Mouse (Mus musculus) embryonic facial prominence, embryonic 14.5 days (tissue): ENCODE data around the gene Ctnnd2. TPM values are rescaled to one million over a fixed set of nuclear protein-coding genes. Genes with fewer than 3 reads are reported as not detected.

Source experiments
- ATAC-seq: fragments of 200-750 bp; cut with Nextera tagmentation; 2 replicates; pipeline ENCODE4 v1.8.0; 2017; ENCODE audit warnings: low read depth, moderate number of reproducible peaks, moderate TSS enrichment
- DNase-seq: peaks from one replicate; pipeline ENCODE4 v3.0.0-alpha.2; 2015; ENCODE audit warnings: low spot score
- H3K27ac ChIP-seq: fragments of 300-500 bp; sonication (generic); replicated peaks from 2 replicates; pipeline ENCODE4 v1.5.1; 2014; ENCODE audit warnings: low read depth, mild to moderate bottlenecking, low read length, moderate library complexity
- H3K27me3 ChIP-seq: fragments of 300-500 bp; sonication (generic); replicated peaks from 2 replicates; pipeline ENCODE4 v1.6.1; 2014; ENCODE audit warnings: low read length; ENCODE audit not compliant: control insufficient read depth, insufficient read depth
- H3K36me3 ChIP-seq: fragments of 300-500 bp; sonication (generic); 2 replicates; pipeline ENCODE4 v1.6.1; 2014; ENCODE audit warnings: low read length, mixed read lengths; ENCODE audit not compliant: control insufficient read depth, insufficient read depth
- H3K4me1 ChIP-seq: fragments of 300-500 bp; sonication (generic); 2 replicates; pipeline ENCODE4 v1.6.1; 2014; ENCODE audit warnings: antibody characterized with exemption, low read length; ENCODE audit not compliant: control insufficient read depth, insufficient read depth
- H3K4me2 ChIP-seq: fragments of 300-500 bp; sonication (generic); 2 replicates; pipeline ENCODE4 v1.6.1; 2014; ENCODE audit warnings: low read depth, mild to moderate bottlenecking, low read length, moderate library complexity, mixed read lengths
- H3K4me3 ChIP-seq: fragments of 300-500 bp; sonication (generic); 2 replicates; pipeline ENCODE4 v1.5.1; 2014; ENCODE audit warnings: low read depth, mild to moderate bottlenecking, low read length
- H3K9ac ChIP-seq: fragments of 300-500 bp; sonication (generic); 2 replicates; pipeline ENCODE4 v1.6.1; 2014; ENCODE audit warnings: low read depth, mild to moderate bottlenecking, low read length, moderate library complexity, mixed read lengths
- H3K9me3 ChIP-seq: fragments of 300-500 bp; sonication (generic); 2 replicates; pipeline ENCODE4 v1.6.1; 2016; ENCODE audit warnings: low read length; ENCODE audit not compliant: control insufficient read depth
- WGBS: fragments of 180-500 bp; shearing (Covaris S2); extraction: QIAGEN DNeasy Blood & Tissue Kit; methylation state at CpG from one replicate; pipeline ENCODE4 v1.1.7; 2014; 5-methylcytosine and 5-hydroxymethylcytosine counted together
- polyA plus RNA-seq: library from polyadenylated mRNA; unstranded; fragments of >200 nt; fragmentation: Nextera tagmentation; extraction: Ambion mirVana; gene quantifications from 2 replicates; pipeline ENCODE4 v1.2.1, GENCODE M21; 2014

Gene Ctnnd2
- polyA plus RNA-seq, 1 experiment from 2014 or later: 7.9 TPM

DNA sequence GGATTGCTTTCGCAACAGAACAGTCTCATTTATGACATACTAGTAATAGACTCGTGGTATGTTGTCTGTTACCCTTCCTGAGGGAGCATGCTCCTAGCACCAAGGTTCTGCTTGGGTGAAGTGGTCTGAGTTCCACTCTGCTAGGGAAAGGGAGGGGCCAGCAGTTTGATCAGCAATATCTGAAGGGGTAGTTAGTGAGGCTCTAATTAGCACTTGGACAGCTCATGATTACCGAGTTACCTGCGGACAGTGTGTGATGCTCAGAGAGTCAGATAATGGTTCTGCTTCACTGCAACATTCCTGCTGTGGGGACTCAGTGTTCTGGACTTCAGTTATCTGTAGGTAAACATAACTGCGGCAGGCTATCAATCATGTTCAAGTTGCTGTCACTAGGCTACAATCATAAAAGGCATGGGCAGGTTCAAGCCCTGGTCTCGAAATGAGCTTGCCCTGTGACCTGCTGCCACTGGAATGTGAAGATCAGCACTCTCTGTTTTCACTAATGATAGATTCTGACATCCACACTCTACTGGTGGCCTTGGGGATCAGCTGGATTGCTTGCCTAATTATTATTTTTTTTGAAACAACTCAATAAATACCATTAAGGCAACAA, 166.3 kb downstream of the Ctnnd2 start:
- 57% methylated on average over 6 of the region's 6 CpGs for WGBS
- Histone ChIP-seq H3K9ac (no peak overlapping the region), H3K27ac (no peak overlapping the region), H3K4me1 (no peaks in the 10 kb centered on the region), H3K27me3 (no peaks in the 10 kb centered on the region), H3K9me3 (no peaks in the 10 kb centered on the region), H3K4me3 (no peak overlapping the region), H3K4me2 (no peak overlapping the region), H3K36me3 (no peaks in the 10 kb centered on the region)
- ATAC-seq (no peak), DNase-seq (no peak)

DNA sequence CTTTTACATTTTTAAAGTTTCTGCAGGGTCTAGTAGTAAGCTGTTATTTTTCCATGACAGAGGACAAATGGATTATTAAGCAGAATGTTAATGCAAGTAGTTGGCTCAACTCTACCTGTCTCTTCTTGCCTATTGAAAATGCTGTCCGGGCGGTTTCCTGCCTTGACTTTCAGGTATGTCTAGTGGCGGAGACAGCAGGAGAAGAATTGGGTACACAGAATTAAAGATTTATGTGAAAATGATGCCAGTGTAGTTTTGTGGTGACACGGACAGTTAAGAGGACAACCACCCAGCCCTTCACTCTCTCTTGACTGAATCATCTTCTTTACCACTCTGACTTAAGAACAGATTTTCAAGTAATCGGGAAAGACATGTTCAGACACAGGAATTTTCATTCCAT, 173.4 kb downstream of the Ctnnd2 start:
- no peaks in the 10 kb centered on the region for H3K27me3 ChIP-seq
- H3K9ac ChIP-seq: no peak overlapping the region
- H3K36me3 ChIP-seq: no peaks in the 10 kb centered on the region
- no peak overlapping the region for H3K27ac ChIP-seq
- H3K4me1 ChIP-seq: no peaks in the 10 kb centered on the region
- ATAC-seq (peak; percentile 53; the same call in 1 of the 2 replicates), DNase-seq (peak; percentile 58)
- no peaks in the 10 kb centered on the region for H3K9me3 ChIP-seq
- 82% methylated on average over 5 of the region's 5 CpGs for WGBS
- no peak overlapping the region for H3K4me3 ChIP-seq
- H3K4me2 ChIP-seq: no peak overlapping the region

DNA sequence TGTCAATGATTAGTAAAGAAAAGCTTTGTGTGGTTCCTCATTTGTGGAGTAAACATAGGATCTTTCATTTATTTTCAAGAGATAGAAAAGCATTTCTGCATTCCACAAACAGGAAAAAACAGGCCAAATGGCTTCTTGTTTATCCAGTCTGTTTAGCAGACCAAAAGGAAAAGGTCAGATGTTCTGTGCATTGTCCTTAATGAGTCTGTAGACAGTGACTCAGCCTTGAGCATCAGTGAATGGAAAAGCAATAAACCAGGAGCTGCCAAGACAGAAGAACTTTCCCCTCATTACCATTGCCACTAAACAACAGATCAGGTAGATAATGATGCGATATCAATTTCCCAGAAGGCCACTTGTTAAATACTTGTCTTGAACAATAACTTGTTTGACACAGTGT, 192.1 kb downstream of the Ctnnd2 start:
- Histone ChIP-seq H3K4me3 (no peak overlapping the region), H3K4me2 (no peak overlapping the region), H3K27me3 (no peaks in the 10 kb centered on the region), H3K27ac (no peak overlapping the region), H3K9ac (no peak overlapping the region), H3K36me3 (no peaks in the 10 kb centered on the region), H3K9me3 (no peaks in the 10 kb centered on the region), H3K4me1 (no peaks in the 10 kb centered on the region)
- DNase-seq (no peak), ATAC-seq (no peak)
- WGBS: 100% methylated on average over 1 of the region's 1 CpGs

DNA sequence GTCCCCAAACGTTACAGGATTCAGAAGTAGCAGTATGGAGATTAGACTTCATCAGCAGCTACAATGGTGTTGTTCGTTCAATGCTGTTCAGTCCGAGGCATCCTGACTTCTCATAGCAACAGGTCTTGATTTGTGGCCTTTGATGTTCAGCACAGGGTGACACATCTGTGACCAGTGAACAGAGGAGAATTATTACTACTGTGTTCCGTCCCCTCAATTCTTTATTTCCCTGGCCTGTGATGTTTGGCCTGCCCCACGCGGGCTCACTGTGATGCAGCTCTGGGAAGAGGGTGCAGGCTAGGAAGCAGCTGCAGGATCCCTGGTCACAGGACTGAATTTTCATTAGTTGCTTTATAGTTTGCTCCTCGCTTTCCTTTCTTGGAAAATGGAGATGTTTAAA, 197.6 kb downstream of the Ctnnd2 start:
- no peak for ATAC-seq
- H3K4me3 ChIP-seq: no peak overlapping the region
- no peak for DNase-seq
- H3K27ac ChIP-seq: no peak overlapping the region
- H3K27me3 ChIP-seq: no peaks in the 10 kb centered on the region
- H3K9me3 ChIP-seq: no peaks in the 10 kb centered on the region
- H3K4me2 ChIP-seq: no peak overlapping the region
- 77% methylated on average over 7 of the region's 7 CpGs for WGBS
- no peaks in the 10 kb centered on the region for H3K4me1 ChIP-seq
- no peaks in the 10 kb centered on the region for H3K36me3 ChIP-seq
- no peak overlapping the region for H3K9ac ChIP-seq

DNA sequence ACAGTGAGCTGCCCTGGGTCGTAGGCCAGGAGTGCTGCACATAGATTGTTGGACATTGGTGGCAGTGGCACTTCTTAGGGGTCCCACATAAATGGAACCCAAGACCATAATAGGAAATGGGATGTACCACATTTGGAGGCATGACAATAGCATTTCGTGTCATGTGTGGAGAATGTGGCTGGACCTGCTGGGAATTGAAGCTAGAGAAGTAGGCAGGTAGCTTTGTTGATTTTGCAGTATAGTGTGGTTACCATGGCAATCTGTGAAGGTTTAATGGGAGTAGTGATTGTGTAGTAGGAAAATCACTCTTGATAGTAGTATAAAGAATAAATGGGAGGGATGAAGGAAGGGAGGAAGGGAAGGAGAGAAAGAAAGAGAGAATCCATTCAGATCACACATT, 198.8 kb downstream of the Ctnnd2 start:
- H3K4me3 ChIP-seq: no peak overlapping the region
- H3K27me3 ChIP-seq: no peaks in the 10 kb centered on the region
- no peak for ATAC-seq
- H3K4me2 ChIP-seq: no peak overlapping the region
- DNase-seq: no peak
- H3K27ac ChIP-seq: no peak overlapping the region
- WGBS: 66% methylated on average over 2 of the region's 2 CpGs
- H3K9ac ChIP-seq: no peak overlapping the region
- no peaks in the 10 kb centered on the region for H3K9me3 ChIP-seq
- no peaks in the 10 kb centered on the region for H3K4me1 ChIP-seq
- no peaks in the 10 kb centered on the region for H3K36me3 ChIP-seq

- DNase-seq (no peak), ATAC-seq (no peak)
- WGBS: 82% methylated on average over 6 of the region's 6 CpGs
- no peaks in the 10 kb centered on the region for H3K4me1 ChIP-seq
- no peaks in the 10 kb centered on the region for H3K36me3 ChIP-seq
- no peak overlapping the region for H3K4me3 ChIP-seq
- no peak overlapping the region for H3K4me2 ChIP-seq
- no peaks in the 10 kb centered on the region for H3K27me3 ChIP-seq
- H3K27ac ChIP-seq: no peak overlapping the region
- H3K9ac ChIP-seq: no peak overlapping the region
- H3K9me3 ChIP-seq: no peaks in the 10 kb centered on the region
These were observed 201.3 kb downstream of the Ctnnd2 start for GRCm38 (mm10) chr15:30373654-30374215.

GRCm38 (mm10) chr15:30374907-30375306, 202.5 kb downstream of the Ctnnd2 start:
- ATAC-seq: no peak

GRCm38 (mm10) chr15:30383075-30383842, 210.9 kb downstream of the Ctnnd2 start:
- WGBS: 22% methylated on average over 9 of the region's 9 CpGs
- H3K9ac ChIP-seq: no peak overlapping the region
- ATAC-seq: peak; percentile 62; the same call in 1 of the 2 replicates
- peaks cover 5% of the 10 kb centered on the region; the same call in 1 of the 2 replicates for H3K4me1 ChIP-seq
- H3K27me3 ChIP-seq: no peaks in the 10 kb centered on the region
- peak; percentile 61 for DNase-seq
- H3K9me3 ChIP-seq: no peaks in the 10 kb centered on the region
- H3K4me3 ChIP-seq: no peak overlapping the region
- H3K36me3 ChIP-seq: no peaks in the 10 kb centered on the region
- H3K4me2 ChIP-seq: no peak overlapping the region
- H3K27ac ChIP-seq: 0 out of 2 replicates have a peak overlapping the region, but pooled peaks have one; percentile 29

More at GRCm38 (mm10) chr15:30374907-30375306, 202.5 kb downstream of the Ctnnd2 start:
- 78% methylated on average over 5 of the region's 5 CpGs for WGBS
- Histone ChIP-seq H3K9me3 (no peaks in the 10 kb centered on the region), H3K4me3 (no peak overlapping the region), H3K9ac (no peak overlapping the region), H3K36me3 (no peaks in the 10 kb centered on the region), H3K27ac (no peak overlapping the region), H3K4me1 (no peaks in the 10 kb centered on the region), H3K27me3 (no peaks in the 10 kb centered on the region), H3K4me2 (no peak overlapping the region)
- no peak for DNase-seq
